Mouse (Mus musculus): ENCODE results near the gene Msh4. TPM values are rescaled to one million over a fixed set of nuclear protein-coding genes. Genes with fewer than 3 reads are reported as not detected.

Msh4 gene
- total RNA-seq, 1 experiment = 1.4 TPM

- no peak overlapping the region for H3K27ac ChIP-seq (ENCODE audit: insufficient read depth, low read depth, low read length, poor library complexity, severe bottlenecking)
- no peaks in the 10 kb centered on the region for H3K9me3 ChIP-seq (ENCODE audit: control insufficient read depth, insufficient read depth, low read depth, low read length)
- TF ChIP-seq MAFK (IDR thresholded peaks at IDR 0.05; ENCODE audit: insufficient read depth, low read depth, low read length) (no peak), HCFC1 (IDR thresholded peaks at IDR 0.05; ENCODE audit: borderline replicate concordance, insufficient read depth, low read length) (no peak)
- no peak for DNase-seq (ENCODE audit: low read depth, low spot score)
- no peak overlapping the region for H3K4me3 ChIP-seq (ENCODE audit: insufficient read depth in 1 of 2, low read depth in 1 of 2, low read length in 2 of 2, poor library complexity in 1 of 2, severe bottlenecking in 1 of 2)
- peaks cover 10% of the 10 kb centered on the region in 2 experiments for H3K4me1 ChIP-seq (ENCODE audit: control insufficient read depth in 2 of 2, insufficient read depth in 2 of 2, low read length in 2 of 2, poor library complexity in 1 of 2)
- H3K36me3 ChIP-seq (ENCODE audit: control insufficient read depth, insufficient read depth, low read length, poor library complexity, severe bottlenecking) = peaks cover 22% of the 10 kb centered on the region
- in situ Hi-C loops (cut with MboI; ENCODE audit: low sequenced_read_pairs in 2 of 2, unreplicated experiment in 2 of 2) = no loop called here
- no peak overlapping the region for H3K9ac ChIP-seq (ENCODE audit: insufficient read depth, low read depth, low read length, poor library complexity, severe bottlenecking)
Observed at GRCm38 (mm10) chr3:153940021-153940420, 34.1 kb upstream of the Msh4 start.

GRCm38 (mm10) chr3:153937116-153937810 is 31.3 kb upstream of the Msh4 start:
- Histone ChIP-seq H3K9me3 (ENCODE audit: control insufficient read depth, insufficient read depth, low read depth, low read length) (no peaks in the 10 kb centered on the region), H3K27ac (ENCODE audit: insufficient read depth, low read depth, low read length, poor library complexity, severe bottlenecking) (peak overlapping the region; percentile 27; the same call in 1 of the 2 replicates), H3K4me1 (ENCODE audit: control insufficient read depth in 2 of 2, insufficient read depth in 2 of 2, low read length in 2 of 2, poor library complexity in 1 of 2) (peaks cover 8 to 10% of the 10 kb centered on the region in 2 experiments), H3K9ac (ENCODE audit: insufficient read depth, low read depth, low read length, poor library complexity, severe bottlenecking) (no peak overlapping the region), H3K36me3 (ENCODE audit: control insufficient read depth, insufficient read depth, low read length, poor library complexity, severe bottlenecking) (peaks cover 36% of the 10 kb centered on the region), H3K4me3 (ENCODE audit: insufficient read depth in 1 of 2, low read depth in 1 of 2, low read length in 2 of 2, poor library complexity in 1 of 2, severe bottlenecking in 1 of 2) (no peak overlapping the region)
- TF ChIP-seq CHD2 (IDR thresholded peaks at IDR 0.05; ENCODE audit: low read depth, low read length) = no peak
- TF ChIP-seq HCFC1 (IDR thresholded peaks at IDR 0.05; ENCODE audit: borderline replicate concordance, insufficient read depth, low read length) = no peak
- TF ChIP-seq ZNF384 (IDR thresholded peaks at IDR 0.05; ENCODE audit: low read depth, low read length) = no peak
- no peak for TF ChIP-seq ZC3H11A (IDR thresholded peaks at IDR 0.05; ENCODE audit: borderline replicate concordance, low read depth, low read length)
- in situ Hi-C loops (cut with MboI; ENCODE audit: low sequenced_read_pairs in 2 of 2, unreplicated experiment in 2 of 2) = no loop called here
- no peak for DNase-seq (ENCODE audit: low read depth, low spot score)

GRCm38 (mm10) chr3:153935878-153936277 is 29.9 kb upstream of the Msh4 start:
- DNase-seq (ENCODE audit: low read depth, low spot score) = no peak
- no peak overlapping the region for H3K4me3 ChIP-seq (ENCODE audit: insufficient read depth in 1 of 2, low read depth in 1 of 2, low read length in 2 of 2, poor library complexity in 1 of 2, severe bottlenecking in 1 of 2)
- H3K9ac ChIP-seq (ENCODE audit: insufficient read depth, low read depth, low read length, poor library complexity, severe bottlenecking) = no peak overlapping the region
- peaks cover 43% of the 10 kb centered on the region for H3K36me3 ChIP-seq (ENCODE audit: control insufficient read depth, insufficient read depth, low read length, poor library complexity, severe bottlenecking)
- TF ChIP-seq MAFK (IDR thresholded peaks at IDR 0.05; ENCODE audit: insufficient read depth, low read depth, low read length) (no peak), CHD2 (IDR thresholded peaks at IDR 0.05; ENCODE audit: low read depth, low read length) (no peak), ZC3H11A (IDR thresholded peaks at IDR 0.05; ENCODE audit: borderline replicate concordance, low read depth, low read length) (no peak), ZNF384 (IDR thresholded peaks at IDR 0.05; ENCODE audit: low read depth, low read length) (no peak), HCFC1 (IDR thresholded peaks at IDR 0.05; ENCODE audit: borderline replicate concordance, insufficient read depth, low read length) (no peak)
- H3K9me3 ChIP-seq (ENCODE audit: control insufficient read depth, insufficient read depth, low read depth, low read length) = no peaks in the 10 kb centered on the region
- in situ Hi-C loops (cut with MboI; ENCODE audit: low sequenced_read_pairs in 2 of 2, unreplicated experiment in 2 of 2) = no loop called here
- H3K27ac ChIP-seq (ENCODE audit: insufficient read depth, low read depth, low read length, poor library complexity, severe bottlenecking) = no peak overlapping the region
- H3K4me1 ChIP-seq (ENCODE audit: control insufficient read depth in 2 of 2, insufficient read depth in 2 of 2, low read length in 2 of 2, poor library complexity in 1 of 2) = peaks cover 8% of the 10 kb centered on the region in 2 experiments

GRCm38 (mm10) chr3:153932461-153932860 is 26.5 kb upstream of the Msh4 start:
- no peak for DNase-seq (ENCODE audit: low read depth, low spot score)
- H3K9ac ChIP-seq (ENCODE audit: insufficient read depth, low read depth, low read length, poor library complexity, severe bottlenecking) = no peak overlapping the region
- H3K27ac ChIP-seq (ENCODE audit: insufficient read depth, low read depth, low read length, poor library complexity, severe bottlenecking) = no peak overlapping the region
- no peak overlapping the region for H3K4me3 ChIP-seq (ENCODE audit: insufficient read depth in 1 of 2, low read depth in 1 of 2, low read length in 2 of 2, poor library complexity in 1 of 2, severe bottlenecking in 1 of 2)
- peaks cover 46% of the 10 kb centered on the region for H3K36me3 ChIP-seq (ENCODE audit: control insufficient read depth, insufficient read depth, low read length, poor library complexity, severe bottlenecking)
- no peaks in the 10 kb centered on the region for H3K9me3 ChIP-seq (ENCODE audit: control insufficient read depth, insufficient read depth, low read depth, low read length)
- TF ChIP-seq CHD2 (IDR thresholded peaks at IDR 0.05; ENCODE audit: low read depth, low read length) (no peak), ZNF384 (IDR thresholded peaks at IDR 0.05; ENCODE audit: low read depth, low read length) (no peak), ZC3H11A (IDR thresholded peaks at IDR 0.05; ENCODE audit: borderline replicate concordance, low read depth, low read length) (no peak), MAFK (IDR thresholded peaks at IDR 0.05; ENCODE audit: insufficient read depth, low read depth, low read length) (no peak), HCFC1 (IDR thresholded peaks at IDR 0.05; ENCODE audit: borderline replicate concordance, insufficient read depth, low read length) (no peak)
- in situ Hi-C loops (cut with MboI; ENCODE audit: low sequenced_read_pairs in 2 of 2, unreplicated experiment in 2 of 2) = no loop called here
- peaks cover 4 to 5% of the 10 kb centered on the region in 2 experiments; a peak in 2 of 4 replicates for H3K4me1 ChIP-seq (ENCODE audit: control insufficient read depth in 2 of 2, insufficient read depth in 2 of 2, low read length in 2 of 2, poor library complexity in 1 of 2)

- in situ Hi-C loops (cut with MboI; ENCODE audit: low sequenced_read_pairs in 2 of 2, unreplicated experiment in 2 of 2) = no loop called here
- Histone ChIP-seq H3K27ac (ENCODE audit: insufficient read depth, low read depth, low read length, poor library complexity, severe bottlenecking) (no peak overlapping the region), H3K36me3 (ENCODE audit: control insufficient read depth, insufficient read depth, low read length, poor library complexity, severe bottlenecking) (peaks cover 39% of the 10 kb centered on the region), H3K9me3 (ENCODE audit: control insufficient read depth, insufficient read depth, low read depth, low read length) (no peaks in the 10 kb centered on the region), H3K4me1 (ENCODE audit: control insufficient read depth in 2 of 2, insufficient read depth in 2 of 2, low read length in 2 of 2, poor library complexity in 1 of 2) (no peaks in the 10 kb centered on the region), H3K9ac (ENCODE audit: insufficient read depth, low read depth, low read length, poor library complexity, severe bottlenecking) (no peak overlapping the region), H3K4me3 (ENCODE audit: insufficient read depth in 1 of 2, low read depth in 1 of 2, low read length in 2 of 2, poor library complexity in 1 of 2, severe bottlenecking in 1 of 2) (no peak overlapping the region)
- TF ChIP-seq HCFC1 (IDR thresholded peaks at IDR 0.05; ENCODE audit: borderline replicate concordance, insufficient read depth, low read length) (no peak), ZNF384 (IDR thresholded peaks at IDR 0.05; ENCODE audit: low read depth, low read length) (no peak), ZC3H11A (IDR thresholded peaks at IDR 0.05; ENCODE audit: borderline replicate concordance, low read depth, low read length) (no peak), CHD2 (IDR thresholded peaks at IDR 0.05; ENCODE audit: low read depth, low read length) (no peak), MAFK (IDR thresholded peaks at IDR 0.05; ENCODE audit: insufficient read depth, low read depth, low read length) (no peak)
- no peak for DNase-seq (ENCODE audit: low read depth, low spot score)
Observed at GRCm38 (mm10) chr3:153929526-153929925, 23.6 kb upstream of the Msh4 start.

All from ES-E14 (cell line).